Mouse (Mus musculus) small intestine, adult 2 months (tissue): Measurements from ENCODE around the gene Dse.

Experiments used
- CTCF ChIP-seq: fragments of 200-500 bp; IDR thresholded peaks from 2 replicates; pipeline ENCODE4 v1.5.1; 2012; ENCODE audit warnings: low read depth, mild to moderate bottlenecking, control low read depth, inconsistent platforms, low read length, moderate library complexity, mixed read lengths; ENCODE audit not compliant: insufficient replicate concordance, insufficient read length; ENCODE audit errors: extremely low read depth
- POLR2A ChIP-seq: fragments of 200-500 bp; IDR thresholded peaks from 2 replicates; pipeline ENCODE4 v1.6.1; 2012; ENCODE audit warnings: low read depth, mild to moderate bottlenecking, control low read depth, inconsistent platforms, low read length, moderate library complexity

DNA sequence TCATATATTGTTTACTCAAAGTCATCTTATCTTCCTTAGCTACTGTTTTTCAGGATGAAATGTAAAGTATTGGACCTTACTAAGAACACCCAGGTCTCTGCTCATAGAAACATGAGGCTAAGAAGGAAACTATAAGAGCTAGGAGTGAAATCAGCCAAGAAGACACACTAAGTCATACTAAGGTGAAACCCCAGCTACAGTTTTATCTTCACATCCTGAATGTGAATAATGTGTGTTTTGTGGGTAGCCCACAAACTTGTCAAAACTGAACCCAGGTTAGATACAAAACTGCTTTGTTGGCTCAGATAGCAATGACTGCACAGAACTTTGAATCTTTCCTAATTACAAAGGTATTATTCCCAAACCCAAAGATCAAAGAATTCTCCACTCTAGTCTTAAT, 89.7 kb downstream of the Dse start:
- no peak for TF ChIP-seq CTCF
- TF ChIP-seq POLR2A: no peak
